Mouse (Mus musculus) spleen, embryonic (tissue): Measurements from ENCODE around the gene Rps23.

ENCODE experiments used
- CTCF ChIA-PET: fragments of 350-600 bp; sonication (Branson Sonifier 250); formaldehyde crosslinking; loops from one replicate; lab custom pipeline; 2022; lab: Charles Lee

The Rps23 gene

DNA sequence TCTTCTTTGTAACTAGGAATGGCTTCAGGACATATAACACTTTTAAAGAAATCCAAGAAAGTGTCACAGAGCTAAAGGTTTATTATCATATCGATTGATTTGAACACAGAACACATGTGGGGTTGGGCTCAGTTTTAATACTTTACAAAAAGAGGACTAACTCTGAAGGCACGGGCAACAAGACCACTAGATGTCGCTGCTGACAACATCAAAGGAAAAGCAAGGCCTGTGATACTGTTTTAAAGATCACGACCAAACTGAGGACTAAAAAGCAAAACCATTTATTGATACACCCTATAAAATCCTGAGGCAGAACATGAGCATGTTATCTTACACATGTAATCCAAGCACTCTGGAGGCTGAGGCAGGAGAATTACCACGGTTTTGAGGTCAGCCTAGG lies 7.1 kb downstream of the Rps23 start:
- CTCF ChIA-PET: no interaction called here

DNA sequence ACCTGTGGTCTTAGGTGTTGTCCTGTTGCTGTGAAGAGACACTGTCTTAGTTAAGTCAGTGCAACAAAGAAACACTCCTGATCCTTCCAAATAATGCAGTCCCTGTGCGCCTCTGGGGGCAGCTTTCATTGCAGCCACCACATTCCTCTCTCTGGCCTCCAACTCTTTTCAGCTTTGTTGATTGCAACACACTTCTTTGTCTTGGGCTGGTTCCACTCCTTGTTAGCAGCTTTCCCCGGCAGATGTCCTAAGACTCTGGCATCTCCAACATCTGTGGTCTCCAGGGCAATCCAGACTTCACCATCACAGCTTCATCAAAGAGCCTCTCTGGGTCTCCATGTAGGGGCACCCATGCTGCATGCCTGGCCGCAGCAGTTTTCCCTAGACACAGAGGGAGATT lies 10.5 kb downstream of the Rps23 start:
- CTCF ChIA-PET: no interaction called here

DNA sequence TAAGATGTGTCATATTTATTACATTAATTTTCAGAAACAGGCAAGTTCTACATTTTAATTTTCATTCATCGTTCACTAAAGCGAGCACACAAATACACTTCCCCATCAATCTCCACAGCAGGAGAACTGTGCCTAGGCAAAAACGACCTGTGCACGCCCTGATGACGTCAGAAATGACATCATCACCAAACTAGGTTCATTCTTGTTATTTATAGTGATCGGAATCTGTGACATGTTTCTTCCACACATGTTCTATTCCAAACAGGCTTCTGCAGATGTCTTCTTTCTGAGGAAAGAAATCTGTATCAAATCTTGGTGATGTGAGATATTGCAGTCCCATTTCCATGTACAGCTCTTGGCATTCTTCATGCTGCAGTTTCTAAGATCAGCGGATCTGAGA lies 13.1 kb downstream of the Rps23 start:
- CTCF ChIA-PET: no interaction called here

DNA sequence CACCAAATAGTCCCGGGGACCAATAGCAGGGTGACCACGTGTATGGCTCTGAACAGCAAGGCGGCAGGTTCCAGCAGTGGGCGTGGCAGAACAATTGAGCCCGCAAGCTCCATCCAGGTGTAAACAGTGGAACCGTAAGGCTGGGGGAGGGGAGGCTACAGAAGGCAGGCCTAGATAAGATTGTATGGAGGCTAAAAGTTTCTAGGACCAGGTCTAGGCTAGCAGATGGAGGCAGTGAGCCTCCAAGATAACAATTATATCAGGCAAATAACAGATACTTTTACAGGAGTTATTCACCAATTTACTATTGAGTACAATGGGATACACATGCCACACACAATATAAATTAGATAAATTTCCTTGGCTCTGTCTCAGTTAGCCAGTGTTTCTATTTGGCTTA lies 16.4 kb downstream of the Rps23 start:
- CTCF ChIA-PET: no interaction called here

DNA sequence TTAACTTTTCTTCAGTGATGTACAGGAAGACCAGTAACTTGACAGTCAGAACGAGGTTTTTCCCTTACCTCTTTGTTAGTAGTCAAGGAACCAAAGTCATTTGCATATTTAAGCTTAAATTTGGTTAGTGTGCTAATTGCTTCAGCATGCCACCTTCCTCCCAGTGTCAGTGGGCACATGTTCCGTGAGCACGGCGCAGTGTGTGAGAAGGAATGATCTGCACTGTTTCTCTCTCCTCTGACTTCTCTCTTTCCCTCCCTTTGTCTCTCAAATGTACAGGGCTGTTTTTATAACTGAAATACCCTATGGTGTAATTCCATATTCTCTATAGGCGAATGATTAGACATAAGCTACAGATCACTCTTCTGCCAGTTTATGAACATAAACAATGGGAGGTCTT lies 16.8 kb downstream of the Rps23 start:
- CTCF ChIA-PET: no interaction called here

DNA sequence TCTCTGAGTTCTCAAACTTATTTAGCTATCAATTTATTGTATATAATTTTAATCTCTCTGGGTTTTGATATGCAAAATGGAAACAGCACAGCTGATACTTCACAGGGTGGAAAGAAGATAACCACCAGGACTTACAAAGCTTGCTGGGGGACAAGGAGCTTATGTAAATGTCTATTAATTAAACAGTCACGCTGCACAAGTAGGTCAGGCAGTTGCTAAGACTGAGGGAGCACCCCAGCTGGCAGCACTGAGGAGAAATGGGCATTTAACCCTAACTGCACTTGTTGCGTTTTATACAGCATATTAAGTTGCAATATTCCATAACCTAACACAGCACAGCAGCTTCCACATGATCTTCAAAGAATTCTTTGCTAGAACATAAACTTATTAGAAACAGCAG lies 36.1 kb downstream of the Rps23 start:
- CTCF ChIA-PET: interaction anchor here (0.6 kb wide), 1 partner anchor 9 kb away, joined by 15 read pairs; no protein-coding TSS in a partner anchor

DNA sequence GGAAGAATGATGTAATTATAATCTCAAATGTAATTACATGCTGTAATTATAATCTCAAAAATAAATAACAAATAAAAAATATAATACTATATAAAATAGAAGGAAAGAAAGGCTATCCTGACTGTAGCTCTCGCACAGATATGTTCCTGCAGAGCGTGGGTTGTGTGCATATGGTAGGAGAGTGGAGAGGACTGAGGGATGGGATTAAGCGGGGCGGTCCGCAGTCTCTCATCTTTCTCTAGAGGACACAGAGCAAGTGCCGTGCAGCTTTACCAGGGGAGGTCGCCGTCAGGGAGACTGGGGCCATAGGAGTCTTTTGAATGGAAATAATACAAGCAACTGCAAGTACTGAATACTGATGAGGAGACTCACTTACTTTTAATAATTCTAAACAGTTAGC lies 37.8 kb downstream of the Rps23 start:
- CTCF ChIA-PET: no interaction called here

DNA sequence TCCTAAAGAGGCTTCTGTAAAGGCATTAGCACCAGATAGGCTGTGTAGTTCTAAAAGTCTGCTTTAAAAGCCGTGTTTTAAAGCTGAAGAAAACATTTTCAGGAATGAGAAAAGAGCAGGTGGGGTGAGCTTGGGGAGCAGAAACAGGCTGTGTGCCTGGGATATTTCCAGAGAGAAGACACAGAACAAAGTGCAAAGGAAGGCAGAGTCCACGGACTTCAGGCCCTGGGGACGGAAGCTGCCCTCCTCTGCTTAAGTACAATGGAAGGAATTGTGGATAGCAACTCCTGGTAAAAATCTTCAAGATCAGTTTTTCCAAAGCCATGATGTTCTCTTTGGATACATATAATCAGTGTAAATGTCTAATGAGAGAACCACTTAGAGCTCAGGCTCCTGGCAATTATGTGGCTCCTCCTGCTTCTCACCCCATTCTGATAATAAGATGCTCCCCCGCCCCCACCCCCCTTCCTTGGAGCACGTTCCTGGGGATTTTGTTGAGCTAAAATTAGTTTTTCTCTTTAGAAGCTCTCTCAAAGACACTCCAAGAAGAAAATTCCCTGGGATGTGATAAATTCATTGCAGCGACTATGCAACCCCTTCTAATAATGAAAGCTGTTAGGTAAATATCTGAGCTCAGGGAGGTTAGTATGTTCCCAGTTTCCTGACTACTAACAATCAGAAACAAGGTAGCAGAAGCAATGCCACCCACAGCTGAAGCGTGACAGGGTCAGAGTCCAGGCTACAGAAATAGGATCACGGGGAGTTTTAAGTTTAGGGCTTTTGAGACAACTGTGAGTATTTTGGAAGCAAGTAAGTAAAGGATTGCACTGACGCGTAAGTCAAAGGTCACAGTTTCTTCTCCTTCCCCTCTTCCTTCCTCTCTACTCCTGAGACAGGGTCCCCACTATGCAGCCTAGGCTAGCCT lies 40.3 kb downstream of the Rps23 start:
- CTCF ChIA-PET: no interaction called here

DNA sequence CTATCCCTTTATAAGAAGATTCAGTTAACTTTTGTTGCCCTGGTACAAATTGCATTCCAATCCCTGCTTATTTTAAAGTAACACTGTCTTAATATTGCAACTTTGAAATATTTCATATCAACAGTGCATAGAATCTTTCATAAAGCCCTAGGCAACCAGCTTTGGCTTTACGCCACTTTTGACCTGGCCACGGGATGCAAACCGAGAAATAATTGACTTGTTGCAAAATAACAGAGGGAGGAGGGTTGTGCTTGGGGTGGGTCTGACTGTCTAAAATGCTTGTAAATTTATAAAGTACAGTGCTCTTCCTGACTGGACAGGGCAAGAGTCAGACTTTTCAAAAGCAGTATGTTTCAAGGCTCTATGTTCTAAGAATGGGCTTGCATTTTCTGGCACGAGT lies 41.8 kb downstream of the Rps23 start:
- CTCF ChIA-PET: no interaction called here

DNA sequence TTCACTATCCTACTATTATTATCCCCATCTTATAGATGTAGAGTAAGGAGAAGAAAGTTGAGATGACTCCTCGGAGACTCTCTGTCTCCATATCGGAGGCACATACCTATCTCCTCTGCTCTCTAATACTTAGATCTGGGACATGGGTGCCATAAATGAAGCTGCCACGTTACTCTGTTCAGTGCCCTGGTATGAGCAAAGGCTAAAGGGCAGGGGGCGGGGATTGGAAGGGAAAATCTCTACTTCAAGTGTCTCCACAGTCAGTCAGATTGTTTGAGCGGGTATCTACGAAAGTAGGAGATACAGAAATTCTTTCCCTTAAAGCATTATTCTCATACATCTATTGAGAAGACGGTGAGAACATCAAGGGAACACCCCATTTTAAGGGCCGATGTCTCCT lies 43.2 kb downstream of the Rps23 start:
- CTCF ChIA-PET: no interaction called here

DNA sequence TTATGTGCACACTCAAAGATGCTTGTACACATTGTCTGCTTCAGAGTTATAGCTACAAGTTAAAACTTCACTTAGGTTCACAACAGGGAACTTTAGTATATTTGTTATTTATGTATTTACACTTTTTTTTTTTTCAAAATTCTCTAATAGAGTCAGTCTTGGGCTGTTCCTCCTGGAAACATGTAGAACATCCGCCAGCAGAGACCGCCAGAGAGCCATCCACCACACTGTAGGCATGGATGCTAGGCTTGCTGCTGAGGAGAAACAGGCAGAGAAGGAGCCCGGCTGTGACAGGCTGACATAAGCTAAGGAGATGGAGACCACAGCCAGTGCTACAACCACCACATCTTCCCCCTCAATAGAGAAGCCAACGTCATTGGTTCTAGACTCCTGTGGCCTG lies 44.7 kb downstream of the Rps23 start:
- CTCF ChIA-PET: no interaction called here

DNA sequence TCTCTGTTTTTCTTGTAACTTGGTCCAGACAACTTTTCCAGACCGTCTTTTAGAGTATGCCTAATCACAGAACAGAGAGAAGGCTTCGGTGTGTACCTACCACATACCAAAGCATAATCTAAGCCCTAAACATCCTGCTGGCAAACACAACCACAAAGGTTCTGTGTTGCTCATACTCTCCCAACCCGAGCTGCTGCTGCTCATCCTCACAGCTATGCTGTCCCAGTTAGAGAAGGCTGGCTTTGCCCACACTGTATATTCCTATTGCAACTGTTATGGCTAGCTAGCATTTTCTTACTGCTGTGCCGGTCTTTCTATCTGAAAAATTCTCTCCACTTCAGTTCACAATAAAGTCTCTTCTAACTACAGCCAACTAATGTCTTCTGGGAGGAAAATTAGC lies 46.2 kb downstream of the Rps23 start:
- CTCF ChIA-PET: interaction anchor here (0.6 to 0.7 kb wide), 3 partner anchors 322 to 1413 kb away, joined by 4 to 13 read pairs (median 9); no protein-coding TSS in a partner anchor

DNA sequence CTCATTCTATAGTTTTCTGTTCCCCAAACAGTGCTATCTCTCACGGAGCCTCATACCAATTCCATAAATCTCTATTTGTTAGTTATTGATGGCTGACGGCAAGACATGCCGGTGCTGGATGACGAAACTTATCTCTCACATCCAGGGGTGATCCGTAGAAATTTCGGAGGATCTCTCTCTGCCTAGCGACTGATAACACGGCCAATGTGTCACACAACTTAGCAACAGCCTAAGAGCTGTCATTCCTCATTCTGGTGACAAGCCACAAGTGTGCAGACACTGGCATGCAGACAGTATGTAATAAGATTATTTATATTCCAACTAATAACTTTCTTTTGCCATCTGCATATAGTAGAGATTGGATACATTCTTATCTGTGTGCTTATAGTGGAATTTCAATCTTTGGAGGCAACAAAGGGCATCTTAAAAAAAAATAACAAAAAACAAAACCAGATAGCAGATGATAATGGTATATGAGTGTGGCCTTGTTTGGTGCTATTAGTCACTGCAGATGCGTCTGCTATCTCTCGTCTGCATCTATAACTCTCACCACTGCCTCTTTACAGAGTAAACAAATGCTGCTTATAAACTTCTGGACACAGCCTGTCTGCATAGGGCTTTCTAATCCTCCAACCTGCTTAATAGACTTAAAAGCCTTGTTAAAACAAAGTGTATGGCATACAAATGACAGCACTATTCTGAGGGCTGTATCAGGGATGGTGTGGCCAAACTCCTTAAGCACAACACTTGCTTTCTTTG lies 47.7 kb downstream of the Rps23 start:
- CTCF ChIA-PET: no interaction called here

DNA sequence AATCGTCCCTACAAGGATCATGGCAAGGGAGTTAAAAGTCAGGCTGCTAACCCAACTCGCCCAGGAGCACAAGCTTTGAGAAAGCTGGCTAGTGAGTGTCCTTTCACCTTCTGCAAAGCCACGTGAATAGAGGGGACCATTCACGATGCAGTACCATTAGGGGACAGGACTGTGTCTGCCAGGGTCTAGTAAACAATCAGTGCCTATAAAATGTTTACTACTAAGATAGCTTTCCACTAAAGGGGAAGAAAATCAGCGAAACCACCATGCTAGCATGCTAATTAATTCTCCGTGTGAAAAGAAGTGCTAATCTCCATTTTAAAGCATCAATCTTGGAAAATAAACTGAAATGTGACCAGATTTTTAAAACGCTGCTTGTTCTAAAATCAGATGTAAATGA lies 50.7 kb downstream of the Rps23 start:
- CTCF ChIA-PET: no interaction called here
